In the genomic region with DNA sequence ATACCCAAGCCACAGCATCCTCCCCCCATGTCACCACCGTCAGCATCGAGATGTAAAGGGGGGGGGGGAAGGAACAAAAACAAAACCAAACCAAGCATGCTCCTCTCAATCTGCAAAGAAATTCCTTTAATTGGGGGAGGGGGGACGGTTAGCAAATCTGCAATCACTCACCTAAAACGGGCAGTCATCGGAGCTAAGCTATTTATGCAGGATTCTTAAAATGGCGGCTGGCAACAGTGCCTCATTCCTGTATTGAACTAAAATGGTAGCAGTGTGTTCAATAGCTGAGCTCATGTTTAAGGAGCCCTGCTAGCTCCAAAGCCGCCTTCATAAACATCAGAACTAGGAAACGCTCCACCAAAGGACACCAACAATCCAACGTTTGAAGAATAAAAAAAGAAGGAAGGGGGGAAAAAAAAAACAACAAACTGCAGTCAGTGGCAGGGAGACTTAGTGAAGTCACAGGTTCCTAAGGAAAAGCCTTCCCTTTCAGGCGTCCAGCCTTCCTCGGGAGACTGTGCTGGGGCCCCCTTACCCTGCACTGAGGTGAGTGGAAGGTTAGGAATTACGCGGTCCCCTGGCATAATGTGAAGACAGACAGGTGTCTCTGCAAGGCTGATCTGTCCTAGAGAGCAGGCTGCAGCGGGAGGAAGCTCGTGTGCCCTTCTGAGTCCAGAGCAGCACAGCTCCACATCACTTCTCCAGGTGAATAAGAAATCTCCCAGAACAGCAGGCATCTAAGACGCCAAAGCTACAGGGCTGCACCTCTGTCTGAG, we compare ENCODE assay signal across 1 mouse cellular context.
TF ChIP-seq lines count a peak whose summit lies in the region.

No protein-coding gene starts in this region.

TF ChIP-seq in CH12.LX, 34 proteins besides CTCF, POLR2A, EP300 and RAD21 (continued from another document):
- no peak for TF ChIP-seq NELFE (IDR thresholded peaks at IDR 0.05; ENCODE audit: low read depth, low read length)
- 0 out of 2 replicates have a peak, but pooled peaks have one; percentile 15 for TF ChIP-seq POLR2AphosphoS2 (IDR thresholded peaks at IDR 0.05; ENCODE audit: low read depth, low read length)
- TF ChIP-seq ZNF384 (IDR thresholded peaks at IDR 0.05; ENCODE audit: low read depth, low read length): 0 out of 2 replicates have a peak, but pooled peaks have one; percentile 8
- TF ChIP-seq TBP (conservative IDR thresholded peaks at IDR 0.05; ENCODE audit: low read depth, low read length): no peak
- TF ChIP-seq MAX (IDR thresholded peaks at IDR 0.05; ENCODE audit: low read length): no peak
- no peak for TF ChIP-seq SIN3A (IDR thresholded peaks at IDR 0.05; ENCODE audit: low read length)
- TF ChIP-seq ZC3H11A (IDR thresholded peaks at IDR 0.05; ENCODE audit: low read depth, low read length): peak; percentile 37
- TF ChIP-seq ZMIZ1 (IDR thresholded peaks at IDR 0.05; ENCODE audit: low read depth, low read length): no peak
- no peak for TF ChIP-seq BHLHE40 (IDR thresholded peaks at IDR 0.05; ENCODE audit: low read depth, low read length)
- TF ChIP-seq RCOR1 (conservative IDR thresholded peaks at IDR 0.05; ENCODE audit: low read depth, low read length): no peak
- TF ChIP-seq ELF1 (IDR thresholded peaks at IDR 0.05; ENCODE audit: low read depth, low read length): no peak
- no peak for TF ChIP-seq E2F4 (IDR thresholded peaks at IDR 0.05; ENCODE audit: insufficient replicate concordance, low read depth, low read length)
TF ChIP-seq in CH12.LX: peak in this region for 5.
